In the genomic region with DNA sequence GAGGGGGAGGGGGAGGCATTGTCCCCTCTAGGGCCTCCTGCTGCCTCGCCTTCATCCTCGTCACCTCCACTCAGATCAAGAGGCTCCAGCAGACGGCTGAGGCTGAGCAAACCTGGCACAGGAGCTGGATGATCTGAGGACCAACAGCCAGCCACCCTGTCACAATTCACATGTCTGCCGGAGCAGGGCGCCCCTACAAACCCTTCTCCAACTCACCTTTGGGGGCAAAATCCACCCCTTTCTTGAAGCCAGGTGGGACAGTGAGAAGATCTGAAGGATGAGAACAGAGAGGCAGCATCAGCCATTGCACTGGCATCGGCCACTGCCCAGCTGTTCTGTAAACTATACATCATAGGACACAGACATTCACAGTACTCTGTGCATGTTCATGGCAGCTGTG, we compare ENCODE assay signal across 19 mouse cellular contexts. TPM values are rescaled to one million over a fixed set of nuclear protein-coding genes. Genes with fewer than 3 reads are reported as not detected.
"Had no signal": no experiment of that assay in that cellular context is flagged by ENCODE, and none has a peak within 500 bp of the region (broad histone marks: within the 10 kb centered on the region; RNA-seq: fewer than 3 reads in every experiment).

No protein-coding gene starts in this region.

- H3K9ac ChIP-seq: lung, embryonic 15.5 days; midbrain, embryonic 13.5 days; midbrain, embryonic 15.5 days; neural tube, embryonic 12.5 days; stomach, embryonic 15.5 days had no signal

- H3K4me3 ChIP-seq: lung, embryonic 15.5 days; megakaryocyte, embryonic 14.5 days; midbrain, embryonic 13.5 days; midbrain, embryonic 15.5 days; neural tube, embryonic 12.5 days; stomach, embryonic 15.5 days had no signal

- DNase-seq: lung, adult 2 months; lung, postnatal 14 days; lung, postnatal 36 days; right cerebral cortex, postnatal 14 days; thymus, adult 2 months; thymus, postnatal 25 days; thymus, postnatal 4 days had no signal

- H3K9me3 ChIP-seq: lung, embryonic 15.5 days; megakaryocyte, embryonic 14.5 days; midbrain, embryonic 13.5 days; midbrain, embryonic 15.5 days; neural tube, embryonic 12.5 days; stomach, embryonic 15.5 days had no signal

- H3K27me3 ChIP-seq: lung, embryonic 15.5 days; megakaryocyte, embryonic 14.5 days; midbrain, embryonic 13.5 days; midbrain, embryonic 15.5 days; neural tube, embryonic 12.5 days; stomach, embryonic 15.5 days had no signal

- ATAC-seq: lung, postnatal 0 days; midbrain, embryonic 13.5 days; midbrain, embryonic 15.5 days had no signal

- H3K27ac ChIP-seq: lung, embryonic 15.5 days; macrophage; midbrain, embryonic 13.5 days; midbrain, embryonic 15.5 days; neural tube, embryonic 12.5 days; stomach, embryonic 15.5 days; stomach, postnatal 0 days had no signal

- H3K4me2 ChIP-seq: lung, embryonic 15.5 days; midbrain, embryonic 11.5 days; midbrain, embryonic 13.5 days; midbrain, embryonic 15.5 days; neural tube, embryonic 12.5 days; stomach, embryonic 15.5 days had no signal

RNA-seq across cellular contexts. Expression of a gene that starts 15.1 kb away (rescaled TPM):
- total RNA-seq: megakaryocyte progenitor cell, adult 5-6 weeks; midbrain, postnatal 0 days had no signal
